ENCODE assay signal across 11 mouse cellular contexts in genomic region chr2:6082615-6083014, GRCm38 (mm10).
"Had no signal": no experiment of that assay in that cellular context is flagged by ENCODE, and none has a peak within 500 bp of the region (broad histone marks: within the 10 kb centered on the region; RNA-seq: fewer than 3 reads in every experiment).

No protein-coding gene starts in this region.

- ATAC-seq: liver, postnatal 0 days; lung, postnatal 0 days; midbrain, embryonic 13.5 days; midbrain, embryonic 15.5 days had no signal

- DNase-seq: liver, postnatal 0 days; lung, adult 2 months; lung, postnatal 14 days; lung, postnatal 36 days; right cerebral cortex, postnatal 14 days; thymus, adult 2 months; thymus, postnatal 25 days; thymus, postnatal 4 days had no signal
